Mouse (Mus musculus): ENCODE results near the gene Crisp4.
A peak's percentile ranks its signal among the peaks of the same experiment; 100 is the strongest.

The Crisp4 gene

GRCm38 (mm10) chr1:18145802-18146201 lies at the start of gene Crisp4:
TSS of gene Crisp4 (minus strand) at chr1:18145902.
- DNase-seq (ENCODE audit: low read depth): no peak

GRCm38 (mm10) chr1:18191719-18192118 lies 46.0 kb upstream of the Crisp4 start:
- DNase-seq (ENCODE audit: low read depth): no peak

GRCm38 (mm10) chr1:18190714-18191712 lies 45.3 kb upstream of the Crisp4 start:
- no peak for DNase-seq (ENCODE audit: low read depth)

GRCm38 (mm10) chr1:18181167-18181566 lies 35.5 kb upstream of the Crisp4 start:
- no peak for DNase-seq (ENCODE audit: low read depth)

GRCm38 (mm10) chr1:18170573-18170972 lies 24.9 kb upstream of the Crisp4 start:
- DNase-seq (ENCODE audit: low read depth): no peak

GRCm38 (mm10) chr1:18168261-18168660 lies 22.6 kb upstream of the Crisp4 start:
- no peak for DNase-seq (ENCODE audit: low read depth)

GRCm38 (mm10) chr1:18159082-18159481 lies 13.4 kb upstream of the Crisp4 start:
- no peak for DNase-seq (ENCODE audit: low read depth)

GRCm38 (mm10) chr1:18148211-18148610 lies 2.5 kb upstream of the Crisp4 start:
- DNase-seq (ENCODE audit: low read depth): no peak

- no peak for DNase-seq (ENCODE audit: low read depth)
These were observed 14.0 kb downstream of the Crisp4 start for GRCm38 (mm10) chr1:18131691-18132090.

- DNase-seq (ENCODE audit: low read depth): no peak
These were observed 15.7 kb downstream of the Crisp4 start for GRCm38 (mm10) chr1:18129983-18130382.

- peak; percentile 2 for DNase-seq (ENCODE audit: low read depth)
These were observed 38.9 kb downstream of the Crisp4 start for GRCm38 (mm10) chr1:18106720-18107355.

GRCm38 (mm10) chr1:18105866-18106529 lies 39.7 kb downstream of the Crisp4 start:
- peak; percentile 17 for DNase-seq (ENCODE audit: low read depth)

GRCm38 (mm10) chr1:18105029-18105865 lies 40.5 kb downstream of the Crisp4 start:
- no peak for DNase-seq (ENCODE audit: low read depth)
